Mouse (Mus musculus) frontal cortex, adult (tissue): ENCODE measurements at regions not wholly inside any gene's neighbourhood (a gene's known extent, or its start where the extent isn't known, plus 50 kb on each side); places are given as distances from the start of the nearest gene placed in this dataset.
A peak's percentile ranks its signal among the peaks of the same experiment; 100 is the strongest.

ENCODE experiments used
- ATAC-seq: cut with Nextera tagmentation; 2 replicates; pipeline ENCODE4 v1.9.2; 2017; ENCODE audit warnings: mild to moderate bottlenecking, moderate library complexity, mixed read lengths; ENCODE audit not compliant: low TSS enrichment

DNA sequence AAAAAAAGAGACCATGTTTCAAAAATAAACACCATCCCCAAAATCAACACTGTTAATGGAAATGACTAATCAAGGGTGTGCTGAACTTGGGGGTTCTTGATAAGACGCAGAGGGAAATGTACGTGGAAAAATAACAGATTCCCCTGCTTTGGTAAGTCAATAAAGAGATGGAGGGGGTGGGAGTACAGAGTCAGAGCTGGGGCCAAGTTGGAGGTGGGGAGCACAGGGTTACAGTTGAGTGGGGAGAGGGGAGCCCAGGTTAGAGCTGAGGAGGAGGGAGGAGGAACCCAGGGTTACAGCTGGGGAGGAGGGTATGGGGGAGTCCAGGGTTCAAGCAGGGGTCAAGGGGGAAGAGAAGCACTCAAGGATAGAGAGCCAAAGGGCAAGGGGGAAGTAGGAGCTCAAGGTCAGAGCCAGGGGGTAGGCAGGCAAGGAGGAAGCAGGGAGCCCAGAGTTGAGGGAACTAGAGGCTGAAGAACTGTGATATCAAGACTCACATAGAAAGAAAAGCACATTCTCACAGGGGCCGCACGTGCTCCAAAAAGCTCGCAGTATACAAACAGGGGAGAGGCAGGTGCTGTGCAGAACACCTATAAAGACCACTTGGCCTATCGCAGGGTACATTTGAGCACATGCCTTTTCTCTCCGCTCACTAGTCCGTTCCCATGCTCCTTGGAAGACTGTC lies 246.4 kb downstream of the Sox9 start:
- no peak for ATAC-seq

DNA sequence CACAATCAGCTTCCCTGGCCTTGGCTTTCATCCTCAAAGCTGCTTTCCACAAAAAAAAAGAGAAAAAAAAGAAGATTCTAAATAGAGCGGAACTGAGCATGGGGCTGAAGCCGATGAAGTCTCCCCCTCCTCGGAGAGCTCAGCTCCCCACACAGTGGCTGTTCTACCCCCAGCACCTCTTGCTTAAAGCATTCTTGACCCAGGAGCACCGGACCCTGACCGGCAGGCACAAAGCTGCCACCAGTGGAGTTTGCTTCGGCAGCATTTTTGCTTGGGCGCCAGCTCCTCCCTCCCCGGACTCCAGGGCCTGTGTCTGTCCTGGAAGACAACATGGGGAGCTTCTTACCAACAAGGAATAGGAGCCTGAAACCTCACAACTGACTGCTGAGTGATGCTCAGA lies 249.4 kb downstream of the Sox9 start:
- no peak for ATAC-seq

DNA sequence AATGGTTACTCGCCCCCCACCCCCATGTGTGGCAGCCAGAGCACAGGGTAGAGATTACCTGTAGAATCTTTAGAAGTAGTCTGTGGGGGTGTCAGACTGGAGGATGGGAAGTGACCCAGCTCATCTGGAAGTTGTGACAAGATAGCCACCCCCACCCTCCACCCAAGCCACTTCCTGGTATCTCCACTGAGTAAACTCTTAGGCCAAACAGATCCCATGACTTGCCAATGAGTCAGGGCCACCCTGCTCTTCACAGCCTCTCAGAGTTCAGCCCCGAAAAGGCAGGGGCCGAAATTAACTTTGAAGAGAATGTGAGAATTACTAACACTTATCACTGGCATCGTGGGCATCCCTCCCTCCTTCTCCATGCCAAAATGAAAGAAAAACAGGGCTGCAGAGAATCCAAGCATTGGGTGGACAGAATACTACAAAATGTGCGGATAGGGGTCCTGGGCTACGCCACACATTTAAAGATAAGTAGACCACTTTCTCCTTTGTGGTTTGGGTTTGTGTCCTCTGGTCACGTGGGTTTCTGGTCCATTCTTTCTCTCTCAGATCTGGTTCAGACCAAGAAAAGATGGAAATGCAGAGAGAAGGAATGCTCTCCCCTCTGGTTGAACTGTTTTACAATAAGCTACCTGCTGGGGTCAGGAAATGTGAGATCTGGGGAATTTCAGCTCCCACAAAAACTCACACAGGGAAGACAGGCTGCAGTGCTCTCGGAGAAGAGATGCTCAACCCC lies 250.6 kb downstream of the Sox9 start:
- no peak for ATAC-seq

DNA sequence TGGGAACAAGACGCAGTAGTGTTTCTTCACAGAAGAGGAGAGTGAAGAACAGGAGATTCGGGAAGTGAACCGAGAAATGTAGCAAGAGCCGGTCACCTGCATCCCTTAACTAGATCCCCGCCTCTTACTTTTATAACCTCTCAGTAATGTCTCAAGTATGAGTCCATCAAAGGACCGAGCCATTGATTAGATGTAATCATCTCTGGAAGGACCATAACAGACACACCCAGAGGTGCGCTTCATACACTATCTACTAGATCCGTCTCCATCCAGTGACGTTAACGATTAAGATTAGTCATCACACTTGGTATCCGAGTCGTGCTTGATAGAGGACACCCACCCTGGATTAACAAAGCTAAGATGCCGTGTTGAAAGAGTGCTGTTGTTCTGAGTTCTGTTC lies 252.9 kb downstream of the Sox9 start:
- no peak for ATAC-seq

GRCm38 (mm10) chr11:113037736-113038135 lies 255.7 kb downstream of the Sox9 start:
- ATAC-seq: no peak

DNA sequence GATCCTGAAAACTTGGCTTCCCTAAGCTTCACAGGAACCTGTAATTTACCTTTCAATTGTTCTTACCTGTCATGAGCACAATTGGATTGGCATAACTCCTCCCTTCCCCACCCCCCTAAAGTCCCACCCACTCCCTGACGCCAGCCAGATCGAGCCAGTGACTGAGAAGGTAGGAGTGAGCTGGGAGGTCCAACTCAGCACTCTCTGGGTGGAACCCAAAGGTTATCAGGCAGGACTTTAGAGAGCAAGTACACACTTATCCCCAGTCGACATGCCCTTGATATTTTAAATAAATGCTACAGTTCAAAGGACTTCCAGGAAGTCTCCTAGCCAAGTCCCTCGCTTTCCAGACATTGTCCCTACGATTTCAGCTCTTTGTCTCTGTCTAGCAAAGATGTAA lies 260.7 kb downstream of the Sox9 start:
- ATAC-seq: no peak

GRCm38 (mm10) chr11:113046200-113047051 lies 264.4 kb downstream of the Sox9 start:
- peak; percentile 55; the same call in 1 of the 2 replicates for ATAC-seq

GRCm38 (mm10) chr11:113048158-113048557 lies 266.1 kb downstream of the Sox9 start:
- peak; percentile 60 for ATAC-seq

DNA sequence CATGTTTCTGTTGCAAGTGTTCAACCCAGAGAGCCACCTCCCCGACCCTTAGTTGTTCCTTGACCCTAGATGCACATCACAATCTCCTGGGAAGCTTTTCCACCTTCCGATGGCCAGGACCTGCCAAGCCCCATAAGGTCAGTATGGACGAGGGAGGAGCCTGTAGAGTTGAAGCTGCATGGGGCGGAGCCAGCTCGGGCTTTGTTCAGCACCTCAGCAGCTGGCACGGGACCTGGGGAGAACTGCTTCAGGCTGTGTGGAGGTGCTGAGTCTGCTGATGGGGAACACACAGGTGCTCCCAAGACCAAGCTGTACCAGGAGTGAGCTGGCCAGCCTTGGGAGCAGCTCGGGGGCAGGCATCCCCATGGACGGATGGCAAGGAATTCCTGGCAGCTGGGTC lies 267.6 kb downstream of the Sox9 start:
- ATAC-seq: no peak

DNA sequence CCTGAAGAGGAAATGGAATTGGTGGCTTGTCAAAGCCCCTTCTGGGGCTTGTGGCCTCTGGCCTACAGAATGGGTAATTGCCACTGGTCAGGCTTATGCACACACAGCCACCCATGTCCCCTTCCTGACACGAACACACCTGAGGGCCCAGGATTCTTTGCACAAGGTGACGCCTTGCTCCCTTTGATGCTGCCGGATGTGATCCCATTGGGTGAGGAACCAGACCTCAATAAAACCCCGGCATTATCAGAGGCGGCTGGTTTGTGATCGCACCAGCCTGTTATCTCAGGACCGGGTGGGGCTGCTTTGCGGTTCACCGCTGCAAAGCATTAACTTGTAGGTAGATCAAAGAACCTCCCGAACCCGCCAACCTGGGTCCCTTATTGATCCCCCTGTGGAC lies 270.5 kb downstream of the Sox9 start:
- no peak for ATAC-seq

DNA sequence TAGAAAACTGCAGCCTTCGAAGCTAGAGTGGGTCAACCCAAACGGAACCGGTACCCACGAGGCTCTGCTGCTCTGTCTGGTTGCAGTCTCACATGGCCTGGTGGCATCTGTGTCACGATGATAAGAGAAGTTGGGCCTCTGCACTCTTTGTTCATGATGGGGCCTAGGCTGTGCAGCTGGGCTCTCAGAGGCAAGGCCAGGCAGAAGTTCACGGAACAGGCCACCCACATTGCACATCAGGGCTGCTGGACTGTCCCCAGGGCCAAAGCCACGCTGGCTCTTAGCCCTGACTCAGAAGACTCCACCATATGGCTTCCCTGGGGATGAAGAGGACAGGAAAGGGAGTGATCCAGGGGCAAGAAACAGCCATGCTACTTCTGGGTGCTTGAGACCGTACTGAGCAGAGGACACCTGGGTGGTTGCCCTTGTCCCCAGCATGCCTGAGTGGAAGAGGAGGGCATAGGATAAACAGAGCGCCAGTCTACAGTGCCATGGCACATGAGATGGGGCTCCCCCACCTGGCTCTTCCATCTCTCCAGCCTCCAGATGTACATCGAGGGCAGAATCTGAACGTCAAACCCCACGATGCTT lies 274.1 kb downstream of the Sox9 start:
- ATAC-seq: no peak

DNA sequence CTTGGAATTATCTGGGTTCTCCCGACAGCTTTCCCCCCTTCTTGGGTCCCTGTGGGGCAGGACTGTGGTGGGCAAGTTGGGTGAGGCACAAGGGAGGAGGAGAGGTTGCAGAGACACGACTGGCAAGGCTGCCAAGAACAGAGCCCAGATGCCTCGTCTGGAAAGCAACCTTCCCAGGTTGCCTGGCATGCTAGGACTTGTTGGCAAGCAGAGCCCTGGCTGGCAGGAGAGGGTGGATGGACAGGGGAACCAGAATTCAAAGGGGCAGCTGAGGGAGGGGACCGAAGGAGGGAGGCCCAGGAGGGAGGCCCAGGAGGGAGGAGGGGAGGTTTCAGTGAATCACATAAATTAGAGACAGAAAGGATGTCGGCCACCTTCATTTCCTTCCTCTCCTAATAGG lies 274.8 kb downstream of the Sox9 start:
- 0 out of 2 replicates have a peak, but pooled peaks have one; percentile 45 for ATAC-seq

DNA sequence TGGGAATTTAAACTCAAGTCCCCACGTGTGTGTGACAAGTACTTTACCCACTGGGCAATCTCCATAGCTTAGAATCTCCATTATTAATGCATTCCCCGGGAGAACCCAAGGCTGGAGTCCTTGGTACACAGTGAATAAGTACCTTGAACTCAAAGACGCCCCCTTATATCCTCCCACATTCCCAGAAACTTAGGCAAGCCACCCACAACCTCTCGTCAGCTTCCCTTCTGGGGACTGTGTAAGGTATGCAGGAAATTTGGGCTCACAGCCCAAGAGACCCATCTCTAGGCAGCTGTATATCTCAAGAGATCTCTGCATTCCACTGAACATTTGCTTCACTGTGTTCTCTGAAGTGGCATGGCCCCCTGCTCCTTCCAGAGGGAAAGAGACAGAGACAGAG lies 288.3 kb downstream of the Sox9 start:
- ATAC-seq: peak; percentile 27; the same call in 1 of the 2 replicates

- ATAC-seq: no peak
Observed at GRCm38 (mm10) chr11:113071942-113072341, 289.9 kb downstream of the Sox9 start.

GRCm38 (mm10) chr11:113074328-113074727 lies 292.3 kb downstream of the Sox9 start:
- ATAC-seq: no peak

- ATAC-seq: no peak
Observed at GRCm38 (mm10) chr11:113076371-113076770, 294.3 kb downstream of the Sox9 start.

DNA sequence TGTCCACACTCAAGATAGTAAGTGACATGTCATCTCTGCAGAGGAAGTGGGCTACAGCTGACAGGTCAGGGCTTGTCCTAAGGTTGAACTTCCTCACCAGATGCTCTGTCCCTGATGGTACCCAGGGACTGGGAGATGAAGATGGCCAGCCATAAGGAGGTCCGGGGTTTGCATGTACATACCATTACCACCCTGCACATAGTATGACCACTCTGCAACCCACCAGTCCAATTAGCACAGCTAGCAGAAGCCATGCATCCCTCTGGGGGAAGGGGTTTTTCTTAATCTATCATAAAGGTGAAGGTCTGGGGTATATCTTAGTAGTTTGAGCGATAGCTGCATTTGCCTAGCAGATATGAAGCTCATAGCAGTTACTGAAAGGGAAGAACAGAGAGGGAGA lies 298.3 kb downstream of the Sox9 start:
- no peak for ATAC-seq

GRCm38 (mm10) chr11:113084442-113084841 lies 302.4 kb downstream of the Sox9 start:
- no peak for ATAC-seq

- no peak for ATAC-seq
Observed at GRCm38 (mm10) chr11:113085556-113085955, 303.5 kb downstream of the Sox9 start.

- ATAC-seq: peak; percentile 71
Observed at GRCm38 (mm10) chr11:113087084-113087483, 305.1 kb downstream of the Sox9 start.

- peak; percentile 68 for ATAC-seq
Observed at GRCm38 (mm10) chr11:113089637-113090351, 307.8 kb downstream of the Sox9 start.
